Mouse (Mus musculus) liver, adult 2 months (tissue): ENCODE measurements around the gene Myh3.

Experiments used
- CTCF ChIP-seq: fragments of 200-500 bp; IDR thresholded peaks from 2 replicates; pipeline ENCODE4 v1.5.1; 2011; ENCODE audit warnings: low read depth, low read length, control low read depth
- POLR2A ChIP-seq: fragments of 200-500 bp; IDR thresholded peaks from 2 replicates; pipeline ENCODE4 v1.6.1; 2011; ENCODE audit warnings: low read length, control low read depth; ENCODE audit not compliant: insufficient read depth; ENCODE audit errors: extremely low read depth

DNA sequence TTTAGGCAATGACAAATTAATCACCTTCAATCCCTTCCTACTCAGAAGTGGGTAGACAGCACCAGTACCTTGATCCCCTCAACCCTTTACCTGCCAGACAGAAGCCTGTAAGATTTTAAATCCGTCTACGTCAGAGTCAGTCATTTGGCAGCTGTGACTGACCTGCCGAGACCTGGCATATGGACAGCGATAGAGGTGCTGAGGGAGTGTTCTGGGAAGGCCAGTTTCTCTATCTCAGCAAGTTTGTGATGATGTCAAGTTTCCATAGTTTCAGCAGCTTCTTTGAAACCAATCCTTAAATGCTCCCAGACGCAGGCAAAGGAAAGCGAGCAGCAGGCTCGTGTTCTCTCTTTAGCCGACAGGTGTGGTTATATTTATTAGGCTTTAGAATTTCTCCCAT is 61.5 kb downstream of the Myh3 start:
- TF ChIP-seq CTCF (no peak), POLR2A (no peak)
